Mouse (Mus musculus) heart, embryonic 11.5 days (tissue): ENCODE measurements around the gene Gm3029. TPM values are rescaled to one million over a fixed set of nuclear protein-coding genes. Genes with fewer than 3 reads are reported as not detected.
"Not testable (repeated sequence)": the region's sequence is repeated elsewhere in the genome, so short reads cannot be mapped to it uniquely, and the experiment has no call there.

Source experiments
- ATAC-seq: fragments of 200-750 bp; cut with Nextera tagmentation; replicated peaks from 2 replicates; pipeline ENCODE4 v1.8.0; 2017; ENCODE audit warnings: moderate library complexity; ENCODE audit not compliant: insufficient number of reproducible peaks, low FRiP score, low TSS enrichment
- H3K27ac ChIP-seq: fragments of 300-500 bp; sonication (generic); 2 replicates; pipeline ENCODE4 v1.5.1; 2014; ENCODE audit warnings: mild to moderate bottlenecking, low read depth, low read length
- H3K27me3 ChIP-seq: fragments of 300-500 bp; sonication (generic); 2 replicates; pipeline ENCODE4 v1.6.1; 2014; ENCODE audit warnings: mild to moderate bottlenecking, low read length, mixed read lengths; ENCODE audit not compliant: control insufficient read depth, insufficient read depth
- H3K36me3 ChIP-seq: fragments of 300-500 bp; sonication (generic); 2 replicates; pipeline ENCODE4 v1.6.1; 2014; ENCODE audit warnings: mild to moderate bottlenecking, low read length, moderate library complexity, mixed read lengths; ENCODE audit not compliant: control insufficient read depth, insufficient read depth
- H3K4me1 ChIP-seq: fragments of 300-500 bp; sonication (generic); 2 replicates; pipeline ENCODE4 v1.6.1; 2014; ENCODE audit warnings: low read length; ENCODE audit not compliant: control insufficient read depth, insufficient read depth
- H3K4me2 ChIP-seq: fragments of 300-500 bp; sonication (generic); 2 replicates; pipeline ENCODE4 v1.6.1; 2014; ENCODE audit warnings: mild to moderate bottlenecking, moderate library complexity
- H3K4me3 ChIP-seq: fragments of 300-500 bp; sonication (generic); 2 replicates; pipeline ENCODE4 v1.5.1; 2014; ENCODE audit warnings: low read depth, low read length
- H3K9ac ChIP-seq: fragments of 300-500 bp; sonication (generic); 2 replicates; pipeline ENCODE4 v1.6.1; 2014; ENCODE audit warnings: mild to moderate bottlenecking, low read depth, low read length, moderate library complexity
- H3K9me3 ChIP-seq: fragments of 300-500 bp; sonication (generic); replicated peaks from 2 replicates; pipeline ENCODE4 v1.6.1; 2016; ENCODE audit warnings: low read length; ENCODE audit not compliant: control insufficient read depth
- WGBS: fragments of 180-500 bp; shearing (Covaris S2); extraction: QIAGEN DNeasy Blood & Tissue Kit; methylation state at CpG from one replicate; pipeline ENCODE4 v1.1.7; 2014; ENCODE audit not compliant: insufficient replicate concordance; 5-methylcytosine and 5-hydroxymethylcytosine counted together
- polyA plus RNA-seq: library from polyadenylated mRNA; unstranded; fragments of >200 nt; fragmentation: Nextera tagmentation; extraction: Ambion mirVana; gene quantifications from 2 replicates; pipeline ENCODE4 v1.2.1, GENCODE M21; 2014

Gm3029 gene
- polyA plus RNA-seq: not detected in 2 replicates

- not testable (repeated sequence) for H3K9ac ChIP-seq, H3K4me3 ChIP-seq, H3K36me3 ChIP-seq, H3K9me3 ChIP-seq, H3K4me2 ChIP-seq, H3K4me1 ChIP-seq, H3K27ac ChIP-seq, H3K27me3 ChIP-seq, ATAC-seq
- WGBS: 40% methylated on average over 1 of the region's 2 CpGs
These were observed at the start of gene Gm3029 for GRCm38 (mm10) chr14:3931456-3931855. Gene Gm3029, plus strand, starts transcription at chr14:3931756.

DNA sequence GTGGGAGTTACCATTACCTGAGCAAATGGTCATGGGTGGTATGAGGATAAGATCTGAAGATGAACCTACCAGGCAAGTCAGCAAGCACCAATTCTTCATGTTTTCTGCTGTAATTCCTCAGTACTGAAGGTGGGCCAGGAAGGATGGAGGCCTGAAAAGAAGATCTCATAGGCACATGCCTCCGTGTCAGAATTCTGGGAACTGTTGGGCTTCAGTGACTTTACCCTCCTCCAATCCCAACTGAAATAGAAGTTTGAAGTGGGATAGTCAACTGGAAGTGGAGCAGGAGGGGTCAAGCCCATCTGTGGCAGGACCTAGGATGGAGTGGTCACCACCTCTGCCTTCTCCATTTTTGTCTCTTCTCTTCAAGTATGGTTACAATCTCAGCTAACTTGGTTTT is 47.7 kb upstream of the Gm3029 start, which contains the start of gene Gm2916:
TSS of gene Gm2916 (plus strand) at position 301 of the 400 bp plus-strand sequence.
- H3K27me3 ChIP-seq, H3K4me3 ChIP-seq, H3K36me3 ChIP-seq, ATAC-seq, H3K27ac ChIP-seq, H3K4me2 ChIP-seq, H3K4me1 ChIP-seq, H3K9me3 ChIP-seq, H3K9ac ChIP-seq: not testable (repeated sequence)
- no CpG with 5 or more reads among the region's 1 CpGs for WGBS

DNA sequence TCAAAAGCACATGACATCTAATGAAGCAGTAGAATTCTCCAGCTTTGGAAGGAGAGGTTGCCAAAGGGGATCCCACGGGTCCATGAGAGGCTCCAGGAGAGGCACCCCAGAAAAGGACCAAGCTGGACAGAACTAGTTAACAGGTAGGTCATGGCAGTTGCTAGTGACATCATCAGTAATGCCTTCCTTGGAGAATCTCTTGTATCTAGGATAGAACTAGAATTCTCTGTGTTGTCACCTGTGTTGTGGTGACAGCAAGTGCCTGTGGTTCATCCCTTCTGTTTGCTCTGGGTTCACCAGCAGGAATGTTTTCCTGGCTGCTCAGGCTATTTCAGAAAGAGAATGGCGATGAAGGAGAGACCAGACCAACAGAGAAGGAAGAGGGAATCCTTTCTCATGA is 31.7 kb downstream of the Gm3029 start, which contains the start of gene Gm3095:
TSS of gene Gm3095 (plus strand) at position 301 of the 400 bp plus-strand sequence.
- not testable (repeated sequence) for H3K27me3 ChIP-seq, H3K4me3 ChIP-seq, H3K27ac ChIP-seq, H3K9me3 ChIP-seq, ATAC-seq, H3K4me1 ChIP-seq, H3K36me3 ChIP-seq, H3K4me2 ChIP-seq, H3K9ac ChIP-seq
- no CpG with 5 or more reads among the region's 2 CpGs for WGBS

Other genes starting within 250 kb of the Gm3029 start
- not detected in 2 replicates for gene Gm3043, start 243.0 kb upstream of the Gm3029 start, polyA plus RNA-seq
- 6.8 and 7.1 TPM in 2 replicates for gene Gm3002, start 121.7 kb upstream of the Gm3029 start, polyA plus RNA-seq
- gene Gm3033, start 85.5 kb upstream of the Gm3029 start, polyA plus RNA-seq: not detected in 2 replicates
- gene Gm2916, start 47.6 kb upstream of the Gm3029 start, polyA plus RNA-seq: 0.84 and 1.1 TPM in 2 replicates
- 0.51 and 1.2 TPM in 2 replicates for gene Gm3095, start 31.8 kb downstream of the Gm3029 start, polyA plus RNA-seq
- gene Gm3099, start 66.6 kb downstream of the Gm3029 start, polyA plus RNA-seq: not detected in 2 replicates
- 1.5 and 1.9 TPM in 2 replicates for gene Gm5796, start 92.2 kb downstream of the Gm3029 start, polyA plus RNA-seq
- not detected in 2 replicates for gene Gm3115, start 152.4 kb downstream of the Gm3029 start, polyA plus RNA-seq
- gene Gm8108, start 178.8 kb downstream of the Gm3029 start, polyA plus RNA-seq: 3.6 TPM in 1 of 2 replicates, not detected in the other
- gene Gm3127, start 233.3 kb downstream of the Gm3029 start, polyA plus RNA-seq: not detected in 2 replicates